Mouse (Mus musculus): ENCODE measurements around the gene Sult1b1. TPM values are rescaled to one million over a fixed set of nuclear protein-coding genes. Genes with fewer than 3 reads are reported as not detected.

Gene Sult1b1
- 0.02 TPM in 1 of 2 replicates, not detected in the other for polyA plus RNA-seq (2012; rRNA removed)

DNA sequence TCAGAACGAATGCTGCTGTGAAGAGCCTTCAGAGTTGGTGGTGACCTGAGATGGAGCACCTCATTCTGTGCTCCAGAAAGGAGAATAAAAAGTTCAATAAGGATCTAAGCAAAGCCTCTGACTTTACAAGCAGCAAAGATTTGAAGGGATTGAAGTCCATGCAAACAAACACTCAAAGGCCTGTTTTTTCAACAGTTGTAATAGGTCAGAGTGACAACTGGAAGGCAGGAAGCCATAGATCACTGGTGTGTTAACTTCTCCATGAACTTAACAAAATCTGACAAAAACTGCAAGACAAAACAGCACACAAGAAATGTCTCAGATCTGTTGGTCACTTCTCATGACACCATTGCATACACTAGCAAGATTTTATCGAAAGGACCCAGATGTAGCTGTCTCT lies at the start of gene Sult1b1:
Gene Sult1b1 (minus strand): TSS at position 85 of the 400 bp plus-strand sequence.

DNA sequence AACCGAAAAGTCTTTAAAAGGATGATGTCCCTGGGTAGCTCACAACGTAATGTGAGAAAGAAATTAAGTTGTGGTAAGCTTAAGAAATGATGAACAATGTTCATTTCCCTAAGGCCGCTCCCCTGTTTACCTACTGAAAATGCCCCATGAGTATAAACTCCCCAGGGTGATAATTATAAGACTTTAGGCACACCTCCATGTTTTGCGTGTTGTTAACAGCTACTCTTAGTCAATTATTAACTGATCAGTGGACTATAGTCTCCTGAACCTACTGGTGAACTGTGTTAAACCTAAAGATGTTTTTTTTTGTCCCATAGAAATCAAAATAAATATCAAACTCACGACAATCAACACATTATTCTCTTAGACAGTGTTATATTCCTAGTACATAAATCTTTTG lies 30.9 kb upstream of the Sult1b1 start, which contains the start of gene Sult1d1:
Gene Sult1d1 (minus strand): TSS at position 183 of the 400 bp plus-strand sequence.

DNA sequence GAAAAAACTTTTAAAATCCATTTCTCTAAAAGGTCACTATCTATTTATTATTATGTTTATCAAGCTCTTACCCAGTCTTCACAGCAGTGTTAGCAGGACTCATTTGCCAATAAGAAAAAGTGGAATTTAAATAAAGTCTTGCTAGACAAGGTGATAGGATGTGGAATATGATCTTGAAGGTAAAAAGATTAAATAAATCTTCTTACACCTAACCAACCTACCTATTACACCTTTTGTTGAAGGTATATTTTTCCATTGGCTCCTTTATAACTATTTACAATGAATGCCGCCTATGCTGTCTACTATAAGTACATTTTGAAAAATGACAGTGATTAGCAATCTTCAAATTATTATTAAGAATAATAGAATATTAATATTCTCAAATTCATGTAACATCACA lies 47.2 kb downstream of the Sult1b1 start, which contains the start of gene Ugt2a1:
Gene Ugt2a1 (minus strand): TSS at position 101 of the 400 bp plus-strand sequence.

DNA sequence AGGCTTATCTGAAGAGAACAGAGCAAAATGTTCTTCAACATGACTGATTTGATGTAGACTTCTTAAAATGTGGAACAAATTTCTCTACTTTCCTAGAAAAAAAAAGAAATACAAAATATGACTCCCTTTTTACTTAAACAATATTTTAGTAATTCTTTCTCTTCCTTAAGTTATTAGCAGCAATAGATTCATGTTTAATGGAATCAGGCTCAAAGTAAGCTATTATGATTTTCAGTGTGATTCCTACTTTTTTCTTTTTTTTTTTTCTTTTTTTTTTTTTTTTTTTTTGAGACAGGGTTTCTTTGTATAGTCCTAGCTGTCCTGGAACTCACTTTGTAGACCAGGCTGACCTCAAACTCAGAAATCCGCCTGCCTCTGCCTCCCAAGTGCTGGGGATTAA lies 51.3 kb downstream of the Sult1b1 start, which contains the start of gene Gm43638:
Gene Gm43638 (minus strand): TSS at position 101 of the 400 bp plus-strand sequence.

DNA sequence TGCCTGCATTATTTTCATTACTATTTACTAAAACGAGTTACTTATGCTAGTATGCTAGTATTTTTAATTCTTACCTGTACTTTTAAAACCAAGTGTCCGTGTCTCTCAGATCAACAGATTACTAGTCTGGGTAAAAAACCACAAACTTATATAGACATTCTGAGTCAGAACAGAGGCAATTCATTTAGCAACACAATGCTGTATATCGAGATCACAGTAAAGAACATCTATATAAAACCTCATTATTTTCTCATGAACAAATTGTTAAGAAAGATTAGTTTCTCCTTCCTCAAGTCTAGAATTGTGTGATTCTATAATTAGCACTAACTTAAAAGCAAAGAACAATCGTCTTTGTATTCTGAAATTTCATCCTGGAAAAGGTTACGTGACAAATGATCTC lies 55.8 kb downstream of the Sult1b1 start, which contains the start of gene Ugt2a2:
Gene Ugt2a2 (minus strand): TSS at position 101 of the 400 bp plus-strand sequence.

Other genes starting within 250 kb of the Sult1b1 start
- not detected in 2 replicates for gene Ugt2a3, start 201.0 kb downstream of the Sult1b1 start, polyA plus RNA-seq (2012; rRNA removed)
- gene Ugt2b38, start 114.0 kb downstream of the Sult1b1 start, polyA plus RNA-seq (2012; rRNA removed), result not detected in 2 replicates
- gene Ugt2a2, start 55.9 kb downstream of the Sult1b1 start, polyA plus RNA-seq (2012; rRNA removed), result 0.01 TPM in 1 of 2 replicates, not detected in the other
- gene Gm43638, start 51.4 kb downstream of the Sult1b1 start, polyA plus RNA-seq (2012; rRNA removed), result not detected in 2 replicates
- gene Ugt2a1, start 47.3 kb downstream of the Sult1b1 start, polyA plus RNA-seq (2012; rRNA removed), result 0.06 TPM in 1 of 2 replicates, not detected in the other
- gene Sult1d1, start 30.8 kb upstream of the Sult1b1 start, polyA plus RNA-seq (2012; rRNA removed), result 0.02 and 0.06 TPM in 2 replicates
- 0.12 and 0.25 TPM in 2 replicates for gene Sult1e1, start 53.4 kb upstream of the Sult1b1 start, polyA plus RNA-seq (2012; rRNA removed)
- gene Csn1s1, start 128.0 kb upstream of the Sult1b1 start, polyA plus RNA-seq (2012; rRNA removed), result not detected in 2 replicates
- gene Csn2, start 161.4 kb upstream of the Sult1b1 start, polyA plus RNA-seq (2012; rRNA removed), result not detected in 2 replicates
- not detected in 2 replicates for gene Csn1s2a, start 236.4 kb upstream of the Sult1b1 start, polyA plus RNA-seq (2012; rRNA removed)